Mouse (Mus musculus) kidney, postnatal 10 days (tissue): Measurements from ENCODE around the gene Rora.
A peak's percentile ranks its signal among the peaks of the same experiment; 100 is the strongest.

Experiments used
- DNase-seq: peaks from one replicate; pipeline ENCODE4 v3.0.0; 2021; ENCODE audit warnings: mixed read lengths

The Rora gene

DNA sequence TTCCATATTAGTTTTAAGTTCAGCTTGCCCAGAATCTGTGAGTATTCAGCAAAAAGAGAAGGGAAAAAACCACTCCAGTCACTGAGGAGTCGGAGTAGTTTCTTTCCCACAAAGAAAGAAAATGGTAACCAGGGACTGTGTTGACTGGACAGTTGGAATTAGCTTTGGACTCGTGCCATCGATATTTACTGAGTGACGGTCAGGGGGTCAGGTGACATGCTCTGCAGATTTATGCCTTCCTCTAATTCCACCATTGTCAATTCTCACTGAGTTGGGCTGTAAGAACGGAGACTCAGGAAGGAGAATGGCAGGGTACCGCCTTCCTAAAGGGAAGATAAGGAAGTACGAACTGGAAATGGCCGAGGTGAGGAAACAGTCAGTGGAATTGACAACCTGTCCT, 670.2 kb downstream of the Rora start:
- peak; percentile 45 for DNase-seq

DNA sequence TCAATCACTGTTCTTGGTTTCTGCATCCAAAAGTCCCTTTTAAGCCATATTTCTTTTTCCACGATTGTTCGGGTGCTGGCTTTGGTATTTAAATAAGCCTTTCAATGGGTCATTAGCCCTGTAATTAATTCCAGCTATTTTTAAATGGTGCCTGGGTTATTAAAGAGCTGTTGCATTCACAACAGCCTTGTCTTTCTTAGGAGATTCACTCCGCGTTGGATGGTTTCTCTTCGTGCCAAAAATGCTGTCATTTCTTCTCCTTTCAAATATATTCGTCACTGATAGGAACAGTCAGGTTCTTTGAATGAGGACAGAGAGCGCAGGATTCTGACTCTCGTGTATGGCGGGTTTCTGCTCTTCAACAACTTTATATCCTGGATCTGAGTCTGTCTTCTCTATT, 673.5 kb downstream of the Rora start:
- DNase-seq, result no peak

DNA sequence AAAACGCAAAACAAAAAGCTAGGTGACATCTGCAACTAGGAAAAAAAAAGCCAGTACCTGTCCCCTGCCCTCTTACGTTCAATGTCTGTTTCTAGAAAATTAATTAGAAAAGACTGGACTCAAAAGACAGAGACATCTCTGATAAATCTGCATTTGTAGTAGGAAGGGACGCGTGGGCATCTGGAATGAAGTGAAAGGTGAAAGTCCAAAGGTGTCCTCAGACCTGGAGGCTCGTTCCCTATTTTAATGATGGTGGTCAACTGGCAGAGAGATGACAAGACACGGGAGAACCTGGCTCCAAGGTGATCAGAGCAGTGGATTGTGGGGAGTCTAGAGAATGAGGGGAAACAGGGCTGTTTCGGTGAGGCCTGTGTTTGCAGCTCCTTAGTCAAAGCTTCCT, 674.0 kb downstream of the Rora start:
- no peak for DNase-seq

DNA sequence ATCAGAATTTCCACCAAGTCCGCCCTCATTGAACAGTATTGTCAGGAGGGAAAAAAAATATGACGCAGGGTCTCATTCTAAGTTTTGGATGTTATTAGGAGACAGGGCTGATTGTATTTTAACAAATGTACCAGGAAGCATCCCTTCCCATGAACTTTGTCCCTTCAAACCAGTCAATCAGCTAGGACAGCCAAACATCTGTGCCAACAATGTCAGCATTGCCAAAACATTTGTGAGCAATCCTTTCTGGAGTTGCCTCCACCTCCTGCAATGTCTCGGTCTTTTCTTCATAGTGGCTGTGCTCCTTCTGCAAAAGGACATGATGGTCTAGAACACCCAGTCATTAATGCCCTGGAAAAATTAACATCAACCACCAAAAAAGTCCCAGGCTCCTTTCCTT, 678.2 kb downstream of the Rora start:
- DNase-seq, result no peak

DNA sequence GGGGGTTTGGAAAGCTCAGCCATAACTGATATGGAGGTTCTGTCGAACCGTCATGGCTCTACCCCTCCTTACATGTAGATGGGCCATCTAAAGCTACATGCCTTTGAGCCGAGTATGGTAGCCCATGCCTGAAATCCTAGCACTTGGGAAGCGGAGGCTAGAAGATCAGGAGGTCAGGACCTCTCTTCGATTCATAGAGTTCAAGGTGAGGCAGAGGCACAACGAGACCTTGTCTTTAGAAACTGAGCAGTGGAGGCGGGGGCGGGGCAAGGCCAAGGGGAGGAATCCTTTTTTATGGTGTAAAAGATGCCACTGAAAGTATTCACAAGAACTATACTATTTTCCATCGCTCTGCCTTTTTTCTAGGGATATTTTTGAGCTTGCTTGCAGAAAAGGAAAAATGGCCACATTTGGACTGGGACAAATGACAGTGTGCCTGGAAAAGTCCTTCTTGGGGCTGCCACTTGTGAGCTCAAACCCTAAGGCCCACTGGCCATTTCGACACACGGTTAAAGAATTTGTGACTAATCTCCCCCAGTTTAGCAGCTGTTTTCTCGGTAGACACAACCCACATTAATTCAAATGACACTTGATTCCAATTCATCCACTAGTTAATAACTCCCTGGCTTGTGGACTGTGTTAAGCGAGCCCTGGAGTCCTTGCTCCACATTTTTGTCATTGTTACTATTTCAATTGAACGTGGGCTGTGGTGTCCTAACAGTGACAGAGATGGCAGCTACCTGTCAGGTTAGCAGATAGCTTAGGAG, 679.4 kb downstream of the Rora start:
- DNase-seq, result no peak

DNA sequence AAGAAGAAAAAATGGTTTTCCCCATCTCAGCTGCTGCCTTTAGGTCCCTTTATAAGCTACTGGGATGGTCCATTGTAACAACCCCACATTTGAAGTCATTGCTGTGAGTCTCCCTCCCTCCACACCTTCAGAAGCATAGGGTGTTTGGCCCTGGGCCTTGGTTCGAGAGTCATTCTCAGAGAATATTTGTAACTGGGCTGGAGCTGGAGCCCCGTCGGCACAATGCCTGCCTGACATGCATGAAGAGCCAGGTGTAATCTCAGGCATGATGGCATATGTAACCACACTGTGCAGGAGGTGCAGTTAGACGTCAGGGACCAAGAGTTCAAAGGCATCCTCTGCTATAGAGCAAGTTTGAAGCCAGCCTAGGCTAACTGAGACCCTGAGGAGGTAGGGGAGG, 680.1 kb downstream of the Rora start:
- no peak for DNase-seq

DNA sequence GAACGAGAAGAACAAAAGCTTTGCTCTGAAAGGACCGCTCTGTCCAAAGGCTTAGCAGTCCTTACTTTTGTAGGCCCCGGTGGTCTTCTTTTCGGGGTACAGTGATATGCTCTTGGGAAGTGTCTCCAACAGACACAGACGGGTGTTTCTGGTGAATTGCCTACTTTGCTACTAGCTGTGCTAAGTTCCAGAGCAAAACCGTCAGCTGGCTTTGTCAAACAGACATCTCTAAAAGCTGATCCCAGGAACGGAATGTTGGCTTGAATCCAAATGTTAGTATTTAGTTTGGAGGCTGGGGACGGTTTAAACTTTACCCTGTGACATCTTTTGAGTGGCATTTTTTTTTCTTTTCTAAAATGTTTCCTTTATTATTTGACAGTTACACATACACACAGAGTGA, 680.5 kb downstream of the Rora start:
- DNase-seq, result peak; percentile 41

DNA sequence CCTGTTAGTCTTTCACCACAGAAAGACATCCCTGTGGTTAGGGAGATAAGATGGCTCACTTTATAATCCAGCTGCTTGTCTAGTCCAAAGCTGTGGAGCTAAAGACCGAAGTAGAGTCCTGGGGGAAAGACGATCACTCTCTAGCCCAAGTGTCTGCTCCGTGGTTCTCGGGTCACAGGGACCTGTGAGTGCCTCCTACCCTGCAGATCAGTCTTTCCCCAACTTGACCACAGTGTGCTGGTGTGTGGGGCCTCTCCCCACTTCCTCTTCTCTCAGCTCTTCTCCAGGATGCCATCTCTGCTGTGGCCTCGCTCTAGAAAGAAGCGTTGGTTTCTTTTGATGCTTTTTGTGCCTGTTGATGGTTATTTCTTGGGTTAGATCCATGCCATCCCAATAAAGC, 682.5 kb downstream of the Rora start:
- DNase-seq, result no peak

DNA sequence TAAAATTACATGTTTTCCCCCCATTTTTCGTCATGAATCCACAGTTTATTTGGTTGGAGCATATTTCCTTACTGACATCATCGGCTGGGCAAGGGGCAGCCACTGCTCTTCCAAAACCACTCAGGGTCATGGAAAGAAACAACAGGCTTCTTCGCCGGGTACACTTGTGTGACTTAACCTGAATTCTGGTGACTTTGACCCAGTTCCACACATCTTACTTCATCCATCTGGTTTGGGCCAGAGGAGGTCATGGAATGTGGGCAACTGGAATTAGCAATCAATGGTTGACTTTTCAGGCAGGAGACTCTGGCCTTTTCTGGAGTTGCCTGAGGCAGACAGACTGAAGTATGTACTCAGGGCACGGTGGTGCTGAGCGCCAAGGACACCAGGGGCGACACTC, 685.6 kb downstream of the Rora start:
- peak; percentile 28 for DNase-seq

DNA sequence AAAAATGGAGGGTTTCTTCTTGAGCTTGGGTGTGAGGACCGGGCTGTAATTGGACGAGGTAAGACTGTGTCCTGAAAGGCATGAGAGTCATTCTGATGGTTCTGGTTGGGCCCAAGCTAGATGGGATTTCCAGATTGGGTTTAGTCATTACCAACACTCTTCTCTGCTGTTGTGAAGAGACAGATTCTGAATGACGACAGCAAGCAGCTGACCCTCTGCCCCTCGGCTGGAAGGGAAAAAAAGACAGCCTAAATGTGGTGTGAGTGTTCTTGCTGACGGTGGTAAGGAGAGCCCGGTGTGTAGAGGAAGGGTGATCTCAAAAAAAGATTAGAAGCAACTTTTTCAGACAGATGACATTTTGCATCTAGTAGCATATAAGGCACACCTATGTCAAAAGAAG, 686.2 kb downstream of the Rora start:
- no peak for DNase-seq

DNA sequence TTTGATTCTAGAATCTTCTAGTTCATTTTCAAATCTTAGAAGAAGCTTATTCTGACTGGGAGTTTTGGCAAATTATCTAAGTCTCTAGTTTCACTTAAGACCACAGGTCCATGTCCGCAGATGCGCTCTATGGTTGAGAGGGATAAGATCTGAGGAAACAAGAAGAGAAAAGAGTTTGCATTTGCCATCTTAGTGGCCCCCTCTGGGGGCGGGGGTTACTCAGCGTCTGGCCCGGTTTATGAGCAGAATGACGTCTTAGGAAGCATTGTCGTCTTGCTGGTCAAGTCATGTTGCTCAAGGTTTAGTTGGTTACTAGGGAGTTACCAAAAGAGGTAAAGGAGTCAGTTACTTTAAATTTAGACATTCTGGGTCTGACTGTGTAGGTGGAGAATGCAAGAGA, 686.8 kb downstream of the Rora start:
- DNase-seq, result no peak

DNA sequence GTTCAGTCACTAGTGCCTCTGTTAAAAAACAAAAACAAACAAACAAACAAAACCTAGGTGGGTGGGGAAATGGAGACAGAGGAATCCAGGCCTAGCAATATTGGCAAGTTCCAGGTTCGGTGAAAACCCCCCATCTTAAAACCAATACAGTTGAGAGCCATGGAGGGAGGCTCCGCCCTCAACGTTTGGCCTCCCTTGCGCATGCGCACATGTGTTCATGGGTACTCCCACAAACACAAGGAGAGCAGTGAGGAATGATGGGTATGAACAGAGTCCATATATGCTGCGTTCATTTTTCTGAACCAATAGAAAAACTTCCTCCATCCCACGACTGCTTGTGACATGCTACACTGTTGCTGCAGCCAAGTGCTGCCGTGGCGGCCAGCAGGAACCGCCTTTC, 690.3 kb downstream of the Rora start:
- DNase-seq, result no peak

DNA sequence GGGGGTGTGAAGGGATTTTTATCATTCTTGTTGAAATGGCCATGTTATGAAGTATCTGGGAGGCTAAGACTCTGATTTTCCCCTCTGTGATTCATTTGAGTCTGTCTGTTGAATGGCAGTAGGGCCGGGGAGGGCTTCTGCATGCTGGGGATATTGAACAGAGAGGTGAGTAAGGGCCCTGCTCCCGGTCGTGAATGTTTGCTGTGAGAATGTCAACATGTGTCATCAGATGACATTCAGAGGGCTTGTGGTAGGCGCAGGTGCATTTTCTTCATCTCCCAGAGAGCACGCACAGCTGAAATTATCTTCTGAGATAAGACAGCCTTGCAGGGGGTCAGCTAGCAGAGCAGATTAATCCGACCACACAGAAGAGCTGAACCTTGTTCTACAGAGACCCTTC, 692.0 kb downstream of the Rora start:
- DNase-seq, result no peak

DNA sequence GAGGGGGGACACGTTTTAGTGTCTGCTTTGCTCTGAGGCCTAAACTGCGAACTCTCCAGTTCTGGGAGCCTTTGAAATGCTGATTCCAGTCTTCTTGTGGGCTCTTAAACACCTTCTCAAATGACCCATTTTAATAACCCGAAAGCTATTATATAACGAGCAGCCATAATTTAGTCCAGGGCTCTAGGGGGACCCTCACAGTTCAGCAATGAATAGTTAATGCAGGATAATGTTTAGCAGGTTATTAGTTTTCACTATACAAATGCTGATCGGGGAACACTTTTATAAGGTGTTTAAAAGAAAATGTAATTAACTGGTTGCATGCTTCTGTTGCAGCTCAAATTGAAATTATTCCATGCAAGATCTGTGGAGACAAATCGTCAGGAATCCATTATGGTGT, 694.2 kb downstream of the Rora start:
- no peak for DNase-seq

DNA sequence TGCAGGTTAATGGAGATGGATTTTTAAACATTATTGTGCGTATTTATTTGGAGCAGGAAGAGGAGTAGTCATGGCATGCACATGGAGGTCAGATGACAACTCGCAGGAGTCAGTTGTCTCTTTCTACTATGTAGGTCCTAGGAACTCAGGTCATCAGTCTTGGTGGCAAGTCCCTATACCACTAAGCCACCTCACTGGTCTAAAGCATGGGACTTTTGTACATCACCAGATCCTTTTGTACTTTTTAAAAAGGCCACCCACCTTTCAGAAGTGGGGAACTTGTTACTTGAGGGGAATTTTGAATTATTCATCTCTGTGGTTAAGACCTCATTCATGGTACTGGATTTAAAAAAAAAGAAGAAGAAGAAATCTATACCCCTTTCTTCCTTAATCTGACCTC, 696.0 kb downstream of the Rora start:
- DNase-seq, result no peak

DNA sequence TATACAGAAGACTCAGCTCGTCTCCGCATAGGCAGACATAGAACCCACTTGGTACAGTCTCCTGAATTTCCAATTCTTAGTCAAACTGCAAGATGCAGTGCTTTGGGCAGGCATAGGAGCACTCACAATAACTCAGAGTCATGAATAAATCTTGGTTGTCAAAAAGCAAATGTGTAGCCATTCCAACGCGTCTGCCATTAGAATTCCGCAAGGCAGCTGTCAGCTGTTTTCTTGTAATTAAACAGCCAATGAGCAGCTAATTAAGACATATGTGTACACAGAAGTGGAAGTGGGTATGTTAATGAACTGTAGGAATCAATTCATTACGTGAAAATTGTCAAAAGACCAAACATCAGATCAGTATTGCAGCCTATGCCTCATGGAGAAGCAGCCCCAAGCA, 700.6 kb downstream of the Rora start:
- no peak for DNase-seq

DNA sequence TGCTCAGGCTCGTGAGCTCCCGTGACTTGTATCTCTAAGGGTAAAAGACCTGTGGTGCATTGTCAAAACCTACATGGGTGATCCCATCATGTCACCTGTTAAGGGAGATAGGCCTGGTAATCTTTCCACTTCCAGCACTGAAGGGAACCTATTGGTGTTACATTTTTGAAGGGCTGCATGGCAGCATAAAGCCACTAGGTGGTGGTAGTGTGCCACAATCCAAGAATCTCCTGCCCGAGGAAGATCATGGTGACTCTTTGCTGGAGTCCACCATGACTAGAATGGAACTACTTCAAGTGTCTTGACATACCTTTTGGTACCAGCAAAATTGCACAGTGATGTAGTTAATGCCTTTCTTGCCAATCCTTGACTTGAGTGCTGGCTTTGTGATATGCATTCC, 704.2 kb downstream of the Rora start:
- DNase-seq, result peak; percentile 61

DNA sequence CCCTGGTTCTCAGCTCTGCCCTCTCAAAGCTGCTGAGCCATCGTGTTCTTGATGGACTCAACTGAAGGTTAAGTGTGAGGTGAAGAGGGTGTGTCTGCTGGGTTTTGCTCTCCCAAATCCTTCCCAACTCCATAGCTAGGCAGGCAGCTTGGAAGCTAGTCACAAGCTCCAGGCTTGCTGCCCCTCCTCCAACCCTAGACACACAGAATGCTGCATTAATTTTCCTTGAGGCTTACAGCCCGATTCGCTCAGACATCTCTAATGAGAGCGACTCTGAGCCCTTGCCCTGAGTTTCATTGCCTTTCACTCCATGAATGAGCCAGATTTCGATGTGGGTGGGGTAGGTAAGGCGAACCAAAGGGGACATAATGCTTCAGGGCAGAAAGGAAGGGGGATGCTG, 705.2 kb downstream of the Rora start:
- DNase-seq, result no peak

DNA sequence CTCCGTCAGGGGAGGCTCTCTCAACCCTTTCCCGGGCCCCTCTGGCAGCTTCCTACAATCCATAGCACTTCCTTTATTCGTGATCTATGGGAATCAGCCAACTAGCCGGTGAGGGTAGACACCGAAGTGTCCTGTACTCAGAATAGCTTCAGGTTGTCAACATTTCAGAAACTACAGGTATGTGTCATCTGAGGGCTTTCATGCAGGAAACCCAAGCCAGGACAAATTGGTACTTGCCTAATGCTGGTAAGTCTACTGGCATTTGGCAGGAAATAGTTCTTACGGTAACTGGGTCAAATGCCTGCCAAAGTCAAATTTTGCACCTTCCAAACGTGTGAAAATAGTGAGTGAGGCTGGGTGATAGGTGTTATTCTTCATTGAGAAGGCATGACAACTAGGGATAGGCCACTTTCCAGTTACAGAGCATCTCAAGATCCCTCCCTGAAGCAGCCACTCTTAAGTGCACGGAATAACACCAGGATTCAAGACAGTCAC, 708.4 kb downstream of the Rora start:
- DNase-seq, result no peak

DNA sequence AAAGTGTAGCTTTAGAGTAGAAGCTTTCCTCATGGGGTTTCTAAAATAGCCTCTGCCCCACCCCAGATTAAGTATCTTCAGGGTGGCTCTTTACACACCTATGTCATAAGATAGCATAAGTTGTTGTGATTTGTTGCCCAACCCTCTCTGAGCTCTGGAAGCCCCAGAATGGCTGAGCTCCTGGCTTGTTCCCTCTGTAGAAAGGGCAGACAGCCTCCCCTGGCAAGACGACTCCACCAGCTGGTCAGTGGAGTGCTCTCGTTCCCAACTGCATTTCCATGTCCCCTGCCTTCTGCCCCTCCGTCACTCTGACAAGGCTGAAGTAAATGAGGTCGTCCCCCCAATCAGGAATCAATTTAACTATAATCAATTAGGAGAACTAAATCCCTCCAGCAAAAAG, 709.2 kb downstream of the Rora start:
- no peak for DNase-seq

DNA sequence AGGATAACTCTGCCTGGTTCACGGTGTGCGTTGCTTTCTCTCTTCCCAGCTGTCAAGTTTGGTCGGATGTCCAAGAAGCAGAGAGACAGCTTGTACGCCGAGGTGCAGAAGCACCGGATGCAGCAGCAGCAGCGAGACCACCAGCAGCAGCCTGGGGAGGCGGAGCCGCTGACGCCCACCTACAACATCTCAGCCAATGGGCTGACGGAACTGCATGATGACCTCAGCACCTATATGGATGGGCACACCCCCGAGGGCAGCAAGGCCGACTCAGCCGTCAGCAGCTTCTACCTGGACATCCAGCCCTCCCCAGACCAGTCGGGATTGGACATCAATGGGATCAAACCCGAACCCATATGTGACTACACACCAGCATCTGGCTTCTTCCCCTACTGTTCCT, 710.5 kb downstream of the Rora start:
- no peak for DNase-seq

DNA sequence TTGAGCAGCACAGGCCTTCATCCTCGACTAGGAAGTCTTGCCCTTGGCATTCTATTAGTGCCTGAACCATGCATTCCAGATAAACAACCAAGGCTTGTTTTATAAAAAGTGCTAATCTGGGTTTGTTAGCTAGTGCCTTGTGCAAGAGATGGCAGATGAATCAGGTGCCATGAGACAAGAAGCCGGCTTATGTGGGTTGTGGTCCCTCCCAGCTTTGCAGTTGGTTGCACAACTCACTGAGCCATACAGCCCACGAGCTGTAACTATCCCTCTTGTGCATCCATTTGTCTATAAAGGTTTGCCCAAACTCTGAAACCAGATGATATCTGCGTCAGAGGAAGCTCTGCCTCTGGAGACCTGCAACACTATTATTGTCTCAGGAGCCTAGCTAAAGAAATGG, 713.5 kb downstream of the Rora start:
- no peak for DNase-seq

DNA sequence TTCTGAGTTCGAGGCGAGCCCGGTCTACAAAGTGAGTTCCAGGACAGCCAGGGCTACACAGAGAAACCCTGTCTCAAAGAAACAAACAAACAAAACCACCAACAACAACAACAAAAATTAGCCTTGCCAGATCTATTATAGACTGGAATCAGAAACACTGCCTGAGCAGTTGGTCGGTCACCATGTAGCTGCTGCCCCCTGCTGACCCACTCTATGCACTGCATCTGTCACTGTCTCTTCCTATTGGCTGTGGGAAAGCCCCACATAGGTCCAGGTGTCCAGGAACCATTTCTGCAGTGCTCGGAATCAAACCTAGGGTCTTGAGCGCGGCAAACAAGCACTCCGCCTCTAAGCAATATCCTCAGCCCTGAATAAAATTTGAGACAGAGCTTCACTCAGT, 714.5 kb downstream of the Rora start:
- DNase-seq, result peak; percentile 82

DNA sequence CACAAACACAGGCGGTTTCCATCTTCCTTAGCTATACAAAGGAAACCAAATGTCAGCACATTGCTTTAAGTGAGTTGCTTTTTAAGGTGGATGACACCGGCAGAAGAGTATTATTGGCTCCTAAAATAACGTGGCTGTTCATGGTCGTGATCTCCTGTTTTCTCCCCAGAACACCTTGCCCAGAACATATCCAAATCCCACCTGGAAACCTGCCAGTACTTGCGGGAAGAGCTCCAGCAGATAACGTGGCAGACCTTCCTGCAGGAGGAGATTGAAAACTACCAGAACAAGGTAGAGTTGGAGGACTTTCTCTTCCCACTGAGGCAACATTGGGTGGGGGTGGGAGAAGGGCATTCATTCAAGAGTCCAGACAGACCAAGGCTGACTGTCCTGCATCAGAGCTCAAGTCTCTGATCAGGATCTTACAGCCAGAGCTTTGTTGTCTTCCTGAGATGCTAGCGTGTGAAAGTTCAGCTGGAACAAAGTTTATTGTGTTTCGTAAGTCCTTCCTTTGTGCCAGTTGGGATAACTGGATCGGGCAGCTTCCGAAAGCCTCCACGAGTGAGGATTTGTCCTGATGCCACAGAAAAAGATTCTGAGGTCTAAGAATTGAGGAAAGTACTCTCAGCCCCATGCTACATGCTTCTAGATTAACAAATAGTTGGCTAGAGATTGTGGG, 717.6 kb downstream of the Rora start:
- no peak for DNase-seq

DNA sequence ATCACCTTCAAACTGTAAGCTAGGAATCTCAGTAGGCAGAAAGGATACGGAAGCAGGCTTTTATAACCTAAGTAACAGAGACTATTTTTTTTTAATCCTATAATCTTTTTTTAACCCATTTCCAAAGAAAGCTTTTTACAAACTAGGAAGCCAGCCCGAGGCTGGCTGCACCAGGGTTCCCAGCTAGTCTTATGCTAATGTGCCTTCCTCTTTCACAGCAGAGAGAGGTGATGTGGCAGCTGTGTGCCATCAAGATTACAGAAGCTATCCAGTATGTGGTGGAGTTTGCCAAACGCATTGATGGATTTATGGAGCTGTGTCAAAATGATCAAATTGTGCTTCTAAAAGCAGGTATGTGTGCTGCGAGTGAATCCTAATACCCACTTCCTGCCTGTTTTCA, 719.3 kb downstream of the Rora start:
- no peak for DNase-seq
